Mouse (Mus musculus): ENCODE measurements around the gene Gripap1. TPM values are rescaled to one million over a fixed set of nuclear protein-coding genes. Genes with fewer than 3 reads are reported as not detected.

Gripap1 gene
- polyA plus RNA-seq, 1 experiment from 2014 or later, result 50.1 TPM

MicroRNAs within 50 kb of the gene (microRNA counts, 519-probe panel; counts per million panel counts)
- microRNA mmu-miR-1198, result 236 counts per million, percentile 44 among the panel's probes with 10 or more counts

Small RNAs within 50 kb of the gene (microRNA-seq; reads per million reads assigned to microRNA genes)
- gene Mir1198, result 29.6 reads per million, percentile 39 among the genes with 10 or more reads in this experiment

Other genes with a start within 250 kb of the Gripap1 start
- gene Foxp3, start 216.1 kb upstream of the Gripap1 start, polyA plus RNA-seq (2015; fragmentation: Nextera tagmentation; extraction: Ambion mirVana), result 0.14 TPM in 1 of 2 replicates, not detected in the other
- 1.6 and 2.5 TPM in 2 replicates for gene Ppp1r3f, start 215.5 kb upstream of the Gripap1 start, polyA plus RNA-seq (2015; fragmentation: Nextera tagmentation; extraction: Ambion mirVana)
- 26.9 and 30.4 TPM in 2 replicates for gene Ccdc22, start 184.2 kb upstream of the Gripap1 start, polyA plus RNA-seq (2015; fragmentation: Nextera tagmentation; extraction: Ambion mirVana)
- not detected in 2 replicates for gene Cacna1f, start 182.7 kb upstream of the Gripap1 start, polyA plus RNA-seq (2015; fragmentation: Nextera tagmentation; extraction: Ambion mirVana)
- gene Syp, start 151.3 kb upstream of the Gripap1 start, polyA plus RNA-seq (2015; fragmentation: Nextera tagmentation; extraction: Ambion mirVana), result 2.1 and 3.3 TPM in 2 replicates
- 9.9 and 11.8 TPM in 2 replicates for gene Prickle3, start 132.5 kb upstream of the Gripap1 start, polyA plus RNA-seq (2015; fragmentation: Nextera tagmentation; extraction: Ambion mirVana)
- 100 and 115 TPM in 2 replicates for gene Plp2, start 118.4 kb upstream of the Gripap1 start, polyA plus RNA-seq (2015; fragmentation: Nextera tagmentation; extraction: Ambion mirVana)
- gene Magix, start 108.5 kb upstream of the Gripap1 start, polyA plus RNA-seq (2015; fragmentation: Nextera tagmentation; extraction: Ambion mirVana), result 0.66 TPM in 1 of 2 replicates, not detected in the other
- 37.2 and 40.6 TPM in 2 replicates for gene Gpkow, start 92.6 kb upstream of the Gripap1 start, polyA plus RNA-seq (2015; fragmentation: Nextera tagmentation; extraction: Ambion mirVana)
- 37.7 and 40.1 TPM in 2 replicates for gene Wdr45, start 75.4 kb upstream of the Gripap1 start, polyA plus RNA-seq (2015; fragmentation: Nextera tagmentation; extraction: Ambion mirVana)
- gene Gm45208, start 67.5 kb upstream of the Gripap1 start, polyA plus RNA-seq (2015; fragmentation: Nextera tagmentation; extraction: Ambion mirVana), result not detected in 2 replicates
- gene Praf2, start 61.3 kb upstream of the Gripap1 start, polyA plus RNA-seq (2015; fragmentation: Nextera tagmentation; extraction: Ambion mirVana), result 73.1 and 75.9 TPM in 2 replicates
- 17.7 and 22.4 TPM in 2 replicates for gene Ccdc120, start 38.9 kb upstream of the Gripap1 start, polyA plus RNA-seq (2015; fragmentation: Nextera tagmentation; extraction: Ambion mirVana)
- 28.5 and 28.7 TPM in 2 replicates for gene Tfe3, start 27.2 kb upstream of the Gripap1 start, polyA plus RNA-seq (2015; fragmentation: Nextera tagmentation; extraction: Ambion mirVana)
- 1.3 and 2.3 TPM in 2 replicates for gene Kcnd1, start 32.5 kb downstream of the Gripap1 start, polyA plus RNA-seq (2015; fragmentation: Nextera tagmentation; extraction: Ambion mirVana)
- gene Otud5, start 51.6 kb downstream of the Gripap1 start, polyA plus RNA-seq (2015; fragmentation: Nextera tagmentation; extraction: Ambion mirVana), result 47.9 and 51.4 TPM in 2 replicates
- gene Pim2, start 88.5 kb downstream of the Gripap1 start, polyA plus RNA-seq (2015; fragmentation: Nextera tagmentation; extraction: Ambion mirVana), result 4.4 and 5.9 TPM in 2 replicates
- gene Slc35a2, start 94.3 kb downstream of the Gripap1 start, polyA plus RNA-seq (2015; fragmentation: Nextera tagmentation; extraction: Ambion mirVana), result 37.3 and 44.0 TPM in 2 replicates
- gene Pqbp1, start 109.5 kb downstream of the Gripap1 start, polyA plus RNA-seq (2015; fragmentation: Nextera tagmentation; extraction: Ambion mirVana), result 155 and 156 TPM in 2 replicates
- 150 and 173 TPM in 2 replicates for gene Timm17b, start 109.6 kb downstream of the Gripap1 start, polyA plus RNA-seq (2015; fragmentation: Nextera tagmentation; extraction: Ambion mirVana)
- not detected in 2 replicates for gene Gm10491, start 118.1 kb downstream of the Gripap1 start, polyA plus RNA-seq (2015; fragmentation: Nextera tagmentation; extraction: Ambion mirVana)
- gene Gm10490, start 119.8 kb downstream of the Gripap1 start, polyA plus RNA-seq (2015; fragmentation: Nextera tagmentation; extraction: Ambion mirVana), result not detected in 2 replicates
- 2.0 and 3.1 TPM in 2 replicates for gene Pcsk1n, start 130.1 kb downstream of the Gripap1 start, polyA plus RNA-seq (2015; fragmentation: Nextera tagmentation; extraction: Ambion mirVana)
- not detected in 2 replicates for gene Eras, start 138.8 kb downstream of the Gripap1 start, polyA plus RNA-seq (2015; fragmentation: Nextera tagmentation; extraction: Ambion mirVana)
- gene Hdac6, start 158.1 kb downstream of the Gripap1 start, polyA plus RNA-seq (2015; fragmentation: Nextera tagmentation; extraction: Ambion mirVana), result 41.8 TPM in 2 replicates
- gene Gata1, start 188.3 kb downstream of the Gripap1 start, polyA plus RNA-seq (2015; fragmentation: Nextera tagmentation; extraction: Ambion mirVana), result 1.6 and 2.0 TPM in 2 replicates
- not detected in 2 replicates for gene Glod5, start 228.7 kb downstream of the Gripap1 start, polyA plus RNA-seq (2015; fragmentation: Nextera tagmentation; extraction: Ambion mirVana)